Mouse (Mus musculus): ENCODE measurements around the gene Ano7. TPM values are rescaled to one million over a fixed set of nuclear protein-coding genes. Genes with fewer than 3 reads are reported as not detected.

The Ano7 gene
- polyA plus RNA-seq (2015; fragmentation: Nextera tagmentation; extraction: Ambion mirVana), result 0.16 TPM in 1 of 2 replicates, not detected in the other

GRCm38 (mm10) chr1:93373665-93374064 is at the start of gene Ano7:
Ano7 (plus strand) TSS chr1:93373930.
- H3K4me3 ChIP-seq, result no peak within 1 kb of the TSS
- no peak within 1 kb of the TSS for H3K4me2 ChIP-seq
- WGBS, result 76% methylated on average over 4 of the region's 4 CpGs
- no peak within 1 kb of the TSS for H3K9ac ChIP-seq
- H3K27me3 ChIP-seq, result no peaks in the 10 kb centered on the region
- H3K36me3 ChIP-seq (ENCODE audit: poor library complexity, severe bottlenecking), result 0 out of 2 replicates have a peak, but pooled peaks cover 4% of the 10 kb centered on the region
- no peaks in the 10 kb centered on the region for H3K4me1 ChIP-seq
- H3K9me3 ChIP-seq (replicated peaks), result no peaks in the 10 kb centered on the region
- no peak for ATAC-seq
- no peak within 1 kb of the TSS for H3K27ac ChIP-seq

DNA sequence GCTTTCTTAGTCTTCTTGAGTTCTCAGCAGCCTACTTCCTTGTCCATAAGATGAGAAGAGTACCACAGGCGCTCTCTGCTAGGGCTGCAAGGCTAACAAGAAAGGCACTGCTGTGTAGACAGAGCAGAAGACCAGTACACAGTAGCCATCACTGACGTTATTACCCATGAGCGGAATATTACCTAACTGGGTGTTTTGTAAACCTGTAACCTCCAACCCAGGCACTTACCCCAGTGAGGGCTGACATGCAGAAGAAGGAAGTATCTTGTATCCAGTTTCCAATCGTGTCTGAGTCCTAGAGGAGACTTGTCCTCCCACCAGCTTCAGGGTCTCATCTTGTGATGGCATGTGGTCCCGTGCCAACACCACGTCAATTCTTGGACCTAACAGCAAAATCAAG is 49.8 kb upstream of the Ano7 start:
- no peak overlapping the region for H3K27ac ChIP-seq
- peaks cover 91% of the 10 kb centered on the region for H3K36me3 ChIP-seq (ENCODE audit: poor library complexity, severe bottlenecking)
- no peaks in the 10 kb centered on the region for H3K9me3 ChIP-seq (replicated peaks)
- H3K4me3 ChIP-seq, result no peak overlapping the region
- no peak for ATAC-seq
- no peaks in the 10 kb centered on the region for H3K27me3 ChIP-seq
- H3K4me2 ChIP-seq, result no peak overlapping the region
- H3K9ac ChIP-seq, result no peak overlapping the region
- no peaks in the 10 kb centered on the region for H3K4me1 ChIP-seq
- WGBS, result 93% methylated on average over 6 of the region's 6 CpGs

DNA sequence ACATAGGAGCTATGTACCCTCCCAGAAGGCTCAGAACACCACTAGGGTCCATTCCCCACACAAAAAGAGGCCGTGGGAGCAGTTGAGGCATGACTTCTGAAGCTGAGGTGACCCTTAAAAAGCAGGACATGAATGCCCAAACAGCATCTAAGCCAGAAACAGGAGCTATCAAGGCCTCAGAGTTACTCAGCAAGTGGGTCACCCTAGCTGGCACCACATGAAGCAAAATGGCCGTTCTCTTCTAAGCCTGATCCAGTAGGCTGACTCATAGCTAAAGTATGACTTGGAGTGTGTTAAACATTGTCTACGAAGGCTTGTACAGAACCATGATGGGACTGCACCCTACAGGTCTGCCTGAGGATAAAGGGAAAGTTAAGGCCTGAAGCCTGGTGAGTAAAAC is 47.3 kb upstream of the Ano7 start:
- Histone ChIP-seq H3K4me3 (no peak overlapping the region), H3K27ac (no peak overlapping the region)
- ATAC-seq, result no peak

GRCm38 (mm10) chr1:93334621-93335020 is 39.1 kb upstream of the Ano7 start:
- Histone ChIP-seq H3K4me3 (no peak overlapping the region), H3K27me3 (no peaks in the 10 kb centered on the region), H3K9ac (no peak overlapping the region), H3K4me2 (no peak overlapping the region), H3K27ac (no peak overlapping the region), H3K36me3 (ENCODE audit: poor library complexity, severe bottlenecking) (peaks cover 64% of the 10 kb centered on the region), H3K9me3 (replicated peaks) (no peaks in the 10 kb centered on the region), H3K4me1 (no peaks in the 10 kb centered on the region)
- 83% methylated on average over 2 of the region's 2 CpGs for WGBS
- ATAC-seq, result no peak

More for the DNA sequence above, 47.3 kb upstream of the Ano7 start:
- H3K27me3 ChIP-seq, result no peaks in the 10 kb centered on the region
- H3K9ac ChIP-seq, result no peak overlapping the region
- 91% methylated on average over 3 of the region's 3 CpGs for WGBS
- H3K4me1 ChIP-seq, result no peaks in the 10 kb centered on the region
- H3K36me3 ChIP-seq (ENCODE audit: poor library complexity, severe bottlenecking), result peaks cover 89% of the 10 kb centered on the region
- no peaks in the 10 kb centered on the region for H3K9me3 ChIP-seq (replicated peaks)
- H3K4me2 ChIP-seq, result no peak overlapping the region

DNA sequence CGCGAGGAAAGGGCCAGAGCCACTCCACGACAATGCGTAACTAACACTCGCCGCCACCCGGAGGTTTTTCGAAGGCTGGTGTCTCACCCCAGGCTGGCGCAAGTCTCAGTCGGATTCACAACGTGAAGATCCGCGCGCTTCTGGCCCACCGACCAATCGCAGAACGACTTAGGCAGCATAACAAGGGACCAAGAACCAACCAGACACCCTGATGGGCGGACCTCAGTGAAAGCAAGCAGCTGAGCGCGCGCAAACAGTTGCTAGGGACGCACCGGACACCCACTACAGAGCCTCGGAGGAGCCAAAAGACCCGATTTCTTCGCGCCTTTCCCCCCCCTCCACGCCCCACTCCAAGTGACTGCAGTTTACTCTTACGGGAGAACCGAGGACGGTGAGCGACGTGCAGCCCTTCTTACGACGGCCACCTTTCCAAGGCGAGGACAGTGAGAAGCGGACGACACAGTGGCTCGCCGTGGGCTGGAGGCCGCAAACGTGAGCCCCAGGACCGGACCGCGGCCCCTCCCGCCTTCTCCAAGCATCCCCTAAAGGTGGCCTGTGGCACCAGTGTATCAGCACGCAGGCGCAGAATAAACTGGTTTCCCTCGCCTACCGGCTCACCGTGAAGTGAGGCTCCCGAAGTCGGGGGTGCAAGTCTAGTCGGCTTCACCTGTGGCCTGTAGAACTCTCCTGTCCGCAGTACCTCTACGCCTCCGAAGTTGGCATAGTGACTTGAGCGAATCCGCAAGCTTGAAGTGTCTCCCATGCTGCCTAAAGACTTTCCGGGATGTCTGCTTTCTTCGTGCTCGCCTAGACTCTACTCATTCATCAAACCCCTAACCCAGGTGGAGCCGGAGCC is 30.9 kb upstream of the Ano7 start, which contains the start of the genes Ppp1r7 and Pask:
Gene Ppp1r7, plus strand, starts transcription at position 207 of the 856 bp plus-strand sequence.
Gene Pask, minus strand, starts transcription at position 835 of the 856 bp plus-strand sequence.
- Histone ChIP-seq H3K9ac (peak within 1 kb of the TSS; percentile 88), H3K36me3 (ENCODE audit: poor library complexity, severe bottlenecking) (peaks cover 16% of the 10 kb centered on the region), H3K4me1 (peaks cover 24% of the 10 kb centered on the region), H3K27ac (peak within 1 kb of the TSS; percentile 59), H3K4me3 (peak within 1 kb of the TSS; percentile 96), H3K9me3 (replicated peaks) (no peaks in the 10 kb centered on the region), H3K27me3 (no peaks in the 10 kb centered on the region), H3K4me2 (peak within 1 kb of the TSS; percentile 83)
- peak; percentile 95 for ATAC-seq
- WGBS, result under 1% methylated on average over 63 of the region's 63 CpGs

DNA sequence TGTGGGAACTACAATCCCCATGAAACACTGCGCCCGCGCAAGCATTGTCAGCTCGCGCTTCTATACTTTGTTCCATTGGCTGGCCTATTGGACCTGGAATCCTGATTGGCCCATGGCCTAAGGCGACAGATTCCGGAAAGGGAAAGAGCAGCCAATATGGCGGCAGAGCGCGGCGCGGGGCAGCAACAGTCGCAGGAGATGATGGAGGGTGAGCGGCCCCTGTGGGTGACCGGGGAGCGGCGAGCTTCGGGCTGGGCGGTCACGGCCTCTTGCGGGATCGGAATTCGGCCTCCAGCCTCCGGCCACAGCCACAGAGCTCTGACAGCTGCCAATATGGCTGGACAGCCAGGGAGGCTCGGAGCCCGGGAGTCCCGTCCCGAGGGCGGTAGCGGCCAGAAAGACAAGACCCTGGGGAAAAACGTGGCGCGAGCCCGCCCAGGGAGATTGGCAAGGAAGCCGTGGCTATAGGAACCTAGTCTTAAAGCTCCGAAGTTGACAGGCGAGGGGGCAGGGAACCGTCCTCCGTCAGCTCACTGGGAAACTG is 30.2 kb upstream of the Ano7 start:
- Histone ChIP-seq H3K27me3 (no peaks in the 10 kb centered on the region), H3K4me3 (peak overlapping the region; percentile 96), H3K36me3 (ENCODE audit: poor library complexity, severe bottlenecking) (peaks cover 23% of the 10 kb centered on the region), H3K4me2 (peak overlapping the region; percentile 83), H3K27ac (0 out of 2 replicates have a peak overlapping the region, but pooled peaks have one; percentile 31), H3K4me1 (peaks cover 24% of the 10 kb centered on the region), H3K9ac (peak overlapping the region; percentile 88), H3K9me3 (replicated peaks) (no peaks in the 10 kb centered on the region)
- WGBS, result under 1% methylated on average over 39 of the region's 39 CpGs
- peak; percentile 98 for ATAC-seq

- Histone ChIP-seq H3K36me3 (ENCODE audit: poor library complexity, severe bottlenecking) (peaks cover 53% of the 10 kb centered on the region), H3K9me3 (replicated peaks) (no peaks in the 10 kb centered on the region), H3K4me1 (peaks cover 11% of the 10 kb centered on the region), H3K4me3 (no peak overlapping the region), H3K27ac (no peak overlapping the region), H3K27me3 (no peaks in the 10 kb centered on the region), H3K9ac (no peak overlapping the region), H3K4me2 (no peak overlapping the region)
- ATAC-seq, result no peak
- WGBS, result 96% methylated on average over 5 of the region's 5 CpGs
These were observed 26.6 kb upstream of the Ano7 start for GRCm38 (mm10) chr1:93347176-93347575.

- Histone ChIP-seq H3K27me3 (no peaks in the 10 kb centered on the region), H3K4me2 (no peak overlapping the region), H3K9ac (no peak overlapping the region), H3K4me1 (peaks cover 4% of the 10 kb centered on the region), H3K36me3 (ENCODE audit: poor library complexity, severe bottlenecking) (peaks cover 79% of the 10 kb centered on the region), H3K27ac (no peak overlapping the region), H3K4me3 (no peak overlapping the region), H3K9me3 (replicated peaks) (no peaks in the 10 kb centered on the region)
- ATAC-seq, result no peak
- WGBS, result 77% methylated on average over 4 of the region's 4 CpGs
These were observed 24.0 kb upstream of the Ano7 start for GRCm38 (mm10) chr1:93349701-93350100.

DNA sequence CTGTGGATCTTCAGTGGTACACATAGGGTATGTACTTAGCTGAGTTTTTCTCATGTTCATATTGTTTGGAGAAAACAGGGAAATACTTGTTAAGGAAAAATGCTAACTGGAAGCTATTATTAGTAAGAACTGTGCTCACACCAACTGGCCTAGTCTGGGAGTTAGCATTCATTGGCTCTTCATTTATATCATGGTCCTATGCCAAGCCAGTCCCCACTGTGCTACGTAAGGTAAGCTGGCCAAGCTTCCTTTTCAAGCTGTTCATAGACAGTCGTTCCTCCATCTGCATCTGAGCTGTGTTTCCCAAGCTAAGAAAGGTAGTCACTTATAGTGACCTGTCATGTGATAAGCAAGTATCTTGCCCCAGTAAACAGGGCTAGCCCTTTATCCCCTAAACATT is 21.0 kb upstream of the Ano7 start:
- no peak for ATAC-seq
- Histone ChIP-seq H3K9me3 (replicated peaks) (no peaks in the 10 kb centered on the region), H3K9ac (no peak overlapping the region), H3K27me3 (no peaks in the 10 kb centered on the region), H3K27ac (no peak overlapping the region), H3K4me1 (no peaks in the 10 kb centered on the region), H3K36me3 (ENCODE audit: poor library complexity, severe bottlenecking) (peaks cover 93% of the 10 kb centered on the region), H3K4me2 (no peak overlapping the region), H3K4me3 (no peak overlapping the region)
- WGBS, result 95% methylated on average over 2 of the region's 2 CpGs

DNA sequence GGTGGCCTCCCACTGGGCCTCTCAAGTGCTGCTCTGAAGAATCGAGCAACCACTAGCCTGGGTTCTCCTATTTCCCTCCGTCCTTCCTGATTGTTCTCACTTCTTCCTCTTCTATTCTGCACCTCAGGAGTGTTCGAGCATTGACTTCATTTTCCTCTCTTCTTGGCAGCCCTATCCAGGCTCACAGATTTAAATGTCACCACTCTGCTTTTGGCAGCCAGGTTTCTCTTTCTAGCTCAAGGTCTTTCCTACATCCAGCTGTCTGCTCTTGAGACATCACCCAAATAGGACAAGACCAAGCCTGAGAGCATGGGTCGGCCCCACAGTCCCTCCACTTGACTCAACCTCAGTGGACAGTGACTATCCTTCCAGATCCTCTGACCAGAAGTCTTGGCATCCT is 11.1 kb upstream of the Ano7 start:
- Histone ChIP-seq H3K9ac (no peak overlapping the region), H3K27me3 (no peaks in the 10 kb centered on the region), H3K4me1 (no peaks in the 10 kb centered on the region), H3K4me2 (no peak overlapping the region), H3K9me3 (replicated peaks) (no peaks in the 10 kb centered on the region), H3K4me3 (no peak overlapping the region), H3K27ac (no peak overlapping the region), H3K36me3 (ENCODE audit: poor library complexity, severe bottlenecking) (peaks cover 91% of the 10 kb centered on the region)
- no peak for ATAC-seq
- 91% methylated on average over 4 of the region's 4 CpGs for WGBS

DNA sequence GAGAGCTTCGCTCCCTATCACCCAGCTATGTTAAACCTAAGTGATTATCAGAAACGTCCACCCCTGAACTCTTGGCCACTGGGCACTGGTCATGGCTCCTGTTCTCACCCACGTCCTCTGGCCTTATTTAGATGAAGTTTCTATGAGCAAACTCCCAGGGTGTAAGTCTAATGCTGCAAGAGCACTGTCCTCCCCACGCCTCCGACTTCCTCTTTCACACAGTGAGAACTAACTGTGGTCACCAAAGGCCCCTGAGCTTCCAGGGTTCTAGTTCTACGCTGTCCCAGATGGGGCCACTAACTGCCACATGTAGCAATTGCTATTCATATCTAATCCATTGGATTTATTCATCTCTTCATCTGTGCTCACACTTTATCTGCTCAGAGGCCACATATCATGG is 8.1 kb upstream of the Ano7 start:
- no peak overlapping the region for H3K9ac ChIP-seq
- no peaks in the 10 kb centered on the region for H3K4me1 ChIP-seq
- H3K4me3 ChIP-seq, result no peak overlapping the region
- H3K4me2 ChIP-seq, result no peak overlapping the region
- H3K27ac ChIP-seq, result no peak overlapping the region
- 96% methylated on average over 6 of the region's 6 CpGs for WGBS
- H3K9me3 ChIP-seq (replicated peaks), result no peaks in the 10 kb centered on the region
- H3K36me3 ChIP-seq (ENCODE audit: poor library complexity, severe bottlenecking), result peaks cover 67% of the 10 kb centered on the region
- no peaks in the 10 kb centered on the region for H3K27me3 ChIP-seq
- ATAC-seq, result no peak

DNA sequence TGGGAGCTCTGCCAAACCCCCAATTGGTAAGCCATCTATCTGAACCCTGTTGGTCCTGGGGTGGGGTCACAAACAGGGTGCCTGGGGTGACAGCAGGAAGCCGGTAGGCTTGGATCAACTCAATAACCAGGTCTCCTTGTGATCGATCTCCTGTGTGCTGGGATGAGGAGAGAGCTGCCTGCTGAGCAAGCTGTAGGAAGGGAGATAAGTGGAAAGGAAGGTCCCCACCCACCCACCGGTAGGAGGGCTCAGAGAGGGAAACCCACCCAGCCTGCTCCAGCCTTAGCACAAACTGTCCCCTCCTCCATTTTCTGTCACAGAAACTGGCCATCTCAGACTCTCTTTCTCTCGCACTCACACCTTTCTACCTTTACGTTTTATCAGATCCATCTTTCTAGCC is 3.6 kb downstream of the Ano7 start:
- 87% methylated on average over 5 of the region's 5 CpGs for WGBS
- ATAC-seq, result no peak
- Histone ChIP-seq H3K9ac (no peak overlapping the region), H3K4me2 (no peak overlapping the region), H3K9me3 (replicated peaks) (no peaks in the 10 kb centered on the region), H3K4me1 (no peaks in the 10 kb centered on the region), H3K36me3 (ENCODE audit: poor library complexity, severe bottlenecking) (no peaks in the 10 kb centered on the region), H3K4me3 (no peak overlapping the region), H3K27ac (no peak overlapping the region), H3K27me3 (no peaks in the 10 kb centered on the region)

Measured in forebrain, embryonic 13.5 days (tissue).